Mouse (Mus musculus): ENCODE results near the gene Zbtb20. TPM values are rescaled to one million over a fixed set of nuclear protein-coding genes. Genes with fewer than 3 reads are reported as not detected.
A peak's percentile ranks its signal among the peaks of the same experiment; 100 is the strongest.

Gene Zbtb20
- total RNA-seq, 2 experiments from 2014 or later: 196 to 202 TPM

GRCm38 (mm10) chr16:43340712-43341111 lies 465.0 kb downstream of the Zbtb20 start:
- intact Hi-C loops (cut with DNase I): no loop called here
- DNase-seq: no peak

GRCm38 (mm10) chr16:43341916-43342455 lies 466.3 kb downstream of the Zbtb20 start:
- no peak for DNase-seq
- intact Hi-C loops (cut with DNase I): no loop called here

GRCm38 (mm10) chr16:43346094-43346493 lies 470.4 kb downstream of the Zbtb20 start:
- intact Hi-C loops (cut with DNase I): no loop called here

GRCm38 (mm10) chr16:43355776-43356645 lies 480.3 kb downstream of the Zbtb20 start:
- intact Hi-C loops (cut with DNase I): no loop called here
- DNase-seq: no peak

More at GRCm38 (mm10) chr16:43346094-43346493, 470.4 kb downstream of the Zbtb20 start:
- DNase-seq: no peak

- intact Hi-C loops (cut with DNase I): no loop called here
- peak in 1 of 2 experiments; percentile 26 for DNase-seq
These were observed 483.9 kb downstream of the Zbtb20 start for GRCm38 (mm10) chr16:43359546-43359945.

GRCm38 (mm10) chr16:43360112-43360511 lies 484.4 kb downstream of the Zbtb20 start:
- intact Hi-C loops (cut with DNase I): loop anchor here (5.0 kb wide), 1 partner anchor 448 kb away; no protein-coding TSS in a partner anchor
- no peak for DNase-seq

GRCm38 (mm10) chr16:43360838-43361480 lies 485.3 kb downstream of the Zbtb20 start:
- intact Hi-C loops (cut with DNase I): loop anchor here (5.0 kb wide), 1 partner anchor 449 kb away; no protein-coding TSS in a partner anchor

GRCm38 (mm10) chr16:43362651-43363300 lies 487.1 kb downstream of the Zbtb20 start:
- peak; percentile 80 to 82 for DNase-seq
- intact Hi-C loops (cut with DNase I): loop anchor here (1.0 to 5.0 kb wide), 3 partner anchors 26 to 450 kb away; no protein-coding TSS in a partner anchor

More at GRCm38 (mm10) chr16:43360838-43361480, 485.3 kb downstream of the Zbtb20 start:
- DNase-seq: no peak

- intact Hi-C loops (cut with DNase I): loop anchor here (1.0 to 5.0 kb wide), 3 partner anchors 27 to 451 kb away; no protein-coding TSS in a partner anchor
- peak in 1 of 2 experiments; percentile 32 for DNase-seq
These were observed 487.6 kb downstream of the Zbtb20 start for GRCm38 (mm10) chr16:43363316-43363715.

- peak; percentile 75 to 82 for DNase-seq
- intact Hi-C loops (cut with DNase I): loop anchor here (1.0 to 5.0 kb wide), 4 partner anchors 27 to 452 kb away; no protein-coding TSS in a partner anchor
These were observed 488.3 kb downstream of the Zbtb20 start for GRCm38 (mm10) chr16:43363751-43364515.

GRCm38 (mm10) chr16:43364516-43364910 lies 488.8 kb downstream of the Zbtb20 start:
- intact Hi-C loops (cut with DNase I): loop anchor here (2.0 to 5.0 kb wide), 2 partner anchors 210 to 452 kb away; no protein-coding TSS in a partner anchor
- DNase-seq: no peak

GRCm38 (mm10) chr16:43365277-43365676 lies 489.6 kb downstream of the Zbtb20 start:
- DNase-seq: no peak
- intact Hi-C loops (cut with DNase I): loop anchor here (2.0 kb wide), 1 partner anchor 210 kb away; no protein-coding TSS in a partner anchor

- intact Hi-C loops (cut with DNase I): no loop called here
- DNase-seq: no peak
These were observed 494.9 kb downstream of the Zbtb20 start for GRCm38 (mm10) chr16:43370496-43371020.

- intact Hi-C loops (cut with DNase I): no loop called here
- DNase-seq: no peak
These were observed 501.1 kb downstream of the Zbtb20 start for GRCm38 (mm10) chr16:43376782-43377181.

- intact Hi-C loops (cut with DNase I): no loop called here
- no peak for DNase-seq
These were observed 504.0 kb downstream of the Zbtb20 start for GRCm38 (mm10) chr16:43379351-43380325.

- intact Hi-C loops (cut with DNase I): no loop called here
- no peak for DNase-seq
These were observed 505.5 kb downstream of the Zbtb20 start for GRCm38 (mm10) chr16:43381183-43381582.

GRCm38 (mm10) chr16:43383149-43383740 lies 507.6 kb downstream of the Zbtb20 start:
- no peak for DNase-seq
- intact Hi-C loops (cut with DNase I): no loop called here

All from heart, postnatal 36 days (tissue).